Mouse (Mus musculus) Muller cell, postnatal 12 days (primary cell): Measurements from ENCODE around the gene Psme2b.
"Not testable (repeated sequence)": the region's sequence is repeated elsewhere in the genome, so short reads cannot be mapped to it uniquely, and the experiment has no call there.

Source experiments
- DNase-seq: peaks from one replicate; pipeline ENCODE4 v3.0.0-alpha.2; 2015; ENCODE audit errors: inconsistent ontology term

Psme2b gene

GRCm38 (mm10) chr11:48901567-48901930, 44.4 kb downstream of the Psme2b start:
- not testable (repeated sequence) for DNase-seq

- not testable (repeated sequence) for DNase-seq
Observed at GRCm38 (mm10) chr11:48900654-48901566, 45.1 kb downstream of the Psme2b start.

GRCm38 (mm10) chr11:48898812-48899431, 47.1 kb downstream of the Psme2b start:
- DNase-seq, result peak; percentile 92
